Mouse (Mus musculus) bone marrow macrophage, adult 2 months (primary cell): ENCODE data around the gene Ssh3.

Source experiments
- CTCF ChIP-seq: IDR thresholded peaks from 2 replicates; pipeline ENCODE4 v1.5.1; 2012; ENCODE audit warnings: low read depth, mild to moderate bottlenecking, low read length, moderate library complexity
- POLR2A ChIP-seq: IDR thresholded peaks from 2 replicates; pipeline ENCODE4 v1.6.1; 2012; ENCODE audit warnings: mild to moderate bottlenecking, low read depth, low read length, borderline replicate concordance

DNA sequence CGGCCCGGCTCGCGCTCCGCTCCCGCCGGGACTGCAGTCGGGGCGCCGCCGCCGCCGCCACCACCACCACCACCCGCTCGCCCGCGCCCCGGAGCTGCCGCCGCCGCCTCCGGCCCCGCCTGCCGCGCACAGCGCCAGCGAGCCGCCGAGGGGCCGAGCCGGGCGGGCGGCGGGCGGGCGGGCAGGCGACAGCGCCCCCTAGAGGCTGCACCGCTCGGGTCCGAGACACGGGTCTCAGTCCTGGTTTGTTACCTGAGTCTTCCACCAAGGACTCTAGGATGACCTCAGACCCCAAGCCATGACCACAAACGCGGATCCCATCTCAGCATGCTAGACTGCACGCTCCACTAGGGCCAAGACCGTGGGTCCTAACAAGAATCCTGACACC lies 37.2 kb upstream of the Ssh3 start, which contains the start of gene Grk2:
- TF ChIP-seq CTCF (no peak), POLR2A (no peak)
